Comparison of ENCODE assay signal across 16 mouse cellular contexts in the genomic region with DNA sequence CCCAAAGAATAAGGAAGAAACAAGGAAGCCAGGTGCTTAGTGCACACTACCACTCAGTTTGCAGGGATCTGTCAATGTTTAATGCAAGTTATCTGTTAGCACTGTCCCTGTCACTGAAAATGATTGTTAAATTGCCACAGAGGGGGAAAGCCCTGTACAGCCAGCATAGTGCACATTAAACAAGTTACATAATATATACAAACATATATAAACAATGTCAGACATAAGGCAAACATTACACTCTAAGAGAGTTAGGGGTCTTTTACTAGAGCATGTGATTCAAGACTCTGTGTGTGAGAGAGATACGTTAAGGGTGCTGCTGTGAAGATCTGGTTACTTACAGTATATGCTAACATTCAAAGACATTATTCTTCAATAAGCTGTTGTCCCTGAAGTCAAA.
"Had no signal": no experiment of that assay in that cellular context is flagged by ENCODE, and none has a peak within 500 bp of the region (broad histone marks: within the 10 kb centered on the region; RNA-seq: fewer than 3 reads in every experiment).

No protein-coding gene starts in this region.

- H3K9ac ChIP-seq: kidney, embryonic 15.5 days; limb, embryonic 13.5 days; liver, embryonic 12.5 days; liver, embryonic 15.5 days had no signal

- H3K27me3 ChIP-seq: kidney, embryonic 15.5 days; limb, embryonic 13.5 days; liver, embryonic 12.5 days; liver, embryonic 15.5 days had no signal

- H3K36me3 ChIP-seq: liver, embryonic 12.5 days; liver, embryonic 15.5 days had no signal

- ATAC-seq: hindbrain, embryonic 16.5 days; liver, embryonic 12.5 days had no signal

- H3K27ac ChIP-seq: kidney, embryonic 15.5 days; left cerebral cortex, adult 2 months; limb, embryonic 13.5 days; liver, embryonic 12.5 days; liver, embryonic 15.5 days had no signal

- DNase-seq: kidney, postnatal 10 days; kidney, postnatal 36 days; layer of hippocampus, postnatal 36 days; liver; lung, postnatal 10 days; lung, postnatal 4 days; midbrain, embryonic 14.5 days; thymus, adult 18-20 months; thymus, postnatal 36 days had no signal

- H3K4me3 ChIP-seq: kidney, embryonic 15.5 days; left cerebral cortex, adult 2 months; limb, embryonic 13.5 days; liver, embryonic 12.5 days; liver, embryonic 15.5 days had no signal

- H3K4me1 ChIP-seq: kidney, embryonic 15.5 days; limb, embryonic 13.5 days; liver, embryonic 12.5 days; liver, embryonic 15.5 days had no signal

- H3K9me3 ChIP-seq: kidney, embryonic 15.5 days; limb, embryonic 13.5 days; liver, embryonic 12.5 days; liver, embryonic 15.5 days had no signal

- H3K4me2 ChIP-seq: kidney, embryonic 15.5 days; limb, embryonic 13.5 days; liver, embryonic 12.5 days; liver, embryonic 15.5 days; midbrain, embryonic 11.5 days had no signal
